ENCODE assay signal across 12 mouse cellular contexts in the genomic region with DNA sequence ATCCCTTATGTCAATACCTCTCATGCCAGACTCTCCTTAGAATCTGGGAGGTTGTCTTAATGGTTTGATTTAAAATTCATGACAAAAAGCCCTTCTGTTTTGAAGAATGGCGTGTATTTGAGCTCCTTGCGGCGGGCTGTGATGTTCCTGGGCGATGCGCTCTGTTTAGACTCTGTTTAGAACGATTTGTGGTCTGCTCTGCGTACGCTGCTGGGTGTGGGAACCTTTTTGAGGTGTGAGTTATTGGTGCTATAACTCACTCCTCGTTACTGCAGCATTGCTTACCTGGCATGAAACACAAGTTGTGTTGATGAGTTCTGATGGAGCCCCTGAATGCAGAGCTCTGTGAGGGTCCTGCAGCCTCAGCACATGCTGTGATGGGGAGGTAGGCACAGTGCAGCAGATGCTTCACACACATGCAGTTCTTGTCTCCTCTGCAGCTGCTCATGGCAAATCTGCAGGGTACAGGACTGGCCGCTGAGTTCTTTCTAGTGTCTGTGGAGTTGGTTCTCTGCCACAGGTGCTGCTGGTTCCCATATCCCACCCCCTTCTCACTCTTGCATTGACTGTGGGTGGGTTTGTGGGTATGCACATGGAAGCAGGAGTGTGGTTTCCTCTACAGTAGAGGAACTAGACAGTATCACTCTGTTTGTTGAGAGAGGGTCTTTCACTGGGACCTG. TPM values are rescaled to one million over a fixed set of nuclear protein-coding genes. Genes with fewer than 3 reads are reported as not detected.
DNase-seq lines count a peak whose midpoint lies in the region; ATAC-seq and TF ChIP-seq lines count a peak whose summit lies in the region.
"Had no signal": no experiment of that assay in that cellular context is flagged by ENCODE, and none has a peak within 500 bp of the region (broad histone marks: within the 10 kb centered on the region; RNA-seq: fewer than 3 reads in every experiment).

No protein-coding gene starts in this region.

- no peak for DNase-seq in gastrocnemius, adult 2 months
- no peak for DNase-seq in gastrocnemius, postnatal 4 days (ENCODE audit: low spot score in 2 of 2)
- DNase-seq in midbrain, embryonic 14.5 days: no peak
- DNase-seq in thymus, postnatal 36 days: peak; percentile 55 to 75
- DNase-seq in yolk sac, embryonic 10.5 days (ENCODE audit: low spot score): no peak
- DNase-seq: adrenal gland, adult 2 months; cerebellum, postnatal 36 days; kidney, adult 18-20 months had no signal

- no peak overlapping the region for H3K4me2 ChIP-seq in midbrain, embryonic 12.5 days (replicated peaks)
- H3K4me2 ChIP-seq in midbrain, embryonic 14.5 days (ENCODE audit: low read length): no peak overlapping the region
- H3K4me2 ChIP-seq in midbrain, embryonic 16.5 days (ENCODE audit: low read length): no peak overlapping the region
- H3K4me2 ChIP-seq in kidney, embryonic 16.5 days (replicated peaks; ENCODE audit: low read depth, low read length): no peak overlapping the region
- H3K4me2 ChIP-seq: heart, embryonic 11.5 days had no signal

- H3K9me3 ChIP-seq in midbrain, embryonic 12.5 days: no peaks in the 10 kb centered on the region
- no peaks in the 10 kb centered on the region for H3K9me3 ChIP-seq in midbrain, embryonic 14.5 days (ENCODE audit: control insufficient read depth, low read length)
- no peaks in the 10 kb centered on the region for H3K9me3 ChIP-seq in midbrain, embryonic 16.5 days (replicated peaks; ENCODE audit: control insufficient read depth, low read length, poor library complexity, severe bottlenecking)
- H3K9me3 ChIP-seq in kidney, embryonic 16.5 days (ENCODE audit: low read length): no peaks in the 10 kb centered on the region

- peaks cover 42% of the 10 kb centered on the region for H3K4me1 ChIP-seq in midbrain, embryonic 12.5 days
- peaks cover 34% of the 10 kb centered on the region for H3K4me1 ChIP-seq in midbrain, embryonic 14.5 days (ENCODE audit: control insufficient read depth, insufficient read depth, low read length)
- H3K4me1 ChIP-seq in midbrain, embryonic 16.5 days (ENCODE audit: control insufficient read depth, insufficient read depth, low read length): peaks cover 26% of the 10 kb centered on the region
- peaks cover 35% of the 10 kb centered on the region for H3K4me1 ChIP-seq in kidney, embryonic 16.5 days (ENCODE audit: insufficient read depth, low read length)

- no peaks in the 10 kb centered on the region for H3K27me3 ChIP-seq in midbrain, embryonic 12.5 days
- H3K27me3 ChIP-seq in midbrain, embryonic 14.5 days (ENCODE audit: control insufficient read depth, insufficient read depth, low read length): no peaks in the 10 kb centered on the region
- H3K27me3 ChIP-seq in midbrain, embryonic 16.5 days (ENCODE audit: control insufficient read depth, insufficient read depth, low read depth, low read length): no peaks in the 10 kb centered on the region
- H3K27me3 ChIP-seq in kidney, embryonic 16.5 days (ENCODE audit: insufficient read depth, low read length): no peaks in the 10 kb centered on the region

- H3K36me3 ChIP-seq in midbrain, embryonic 12.5 days: 0 out of 2 replicates have a peak, but pooled peaks cover 7% of the 10 kb centered on the region
- H3K36me3 ChIP-seq in midbrain, embryonic 14.5 days (ENCODE audit: control insufficient read depth, insufficient read depth, low read length): no peaks in the 10 kb centered on the region
- no peaks in the 10 kb centered on the region for H3K36me3 ChIP-seq in midbrain, embryonic 16.5 days (ENCODE audit: control insufficient read depth, insufficient read depth, low read length)
- H3K36me3 ChIP-seq in kidney, embryonic 16.5 days (ENCODE audit: insufficient read depth, low read length): no peaks in the 10 kb centered on the region

- ATAC-seq in midbrain, embryonic 12.5 days (ENCODE audit: low FRiP score, low read depth): no peak
- ATAC-seq in midbrain, embryonic 14.5 days (ENCODE audit: low FRiP score, low TSS enrichment): no peak
- no peak for ATAC-seq in midbrain, embryonic 16.5 days
- ATAC-seq in kidney, embryonic 16.5 days (ENCODE audit: low FRiP score, low TSS enrichment): no peak

- WGBS in midbrain, embryonic 12.5 days: 62% methylated on average over 10 of the region's 10 CpGs
- WGBS in midbrain, embryonic 14.5 days: 66% methylated on average over 10 of the region's 10 CpGs
- WGBS in midbrain, embryonic 16.5 days: 51% methylated on average over 10 of the region's 10 CpGs
- 66% methylated on average over 10 of the region's 10 CpGs for whole genome bisulfite sequencing in kidney, embryonic 16.5 days

- intact Hi-C loops in gastrocnemius, adult 2 months (cut with DNase I): loop anchor here (5.0 kb wide), 1 partner anchor 92 kb away; no protein-coding TSS in a partner anchor

- TF ChIP-seq CTCF in gastrocnemius, adult 2 months (IDR thresholded peaks at IDR 0.05): no peak

- no peak overlapping the region for H3K4me3 ChIP-seq in gastrocnemius, adult 2 months
- H3K4me3 ChIP-seq in midbrain, embryonic 12.5 days: no peak overlapping the region
- H3K4me3 ChIP-seq in midbrain, embryonic 14.5 days (replicated peaks; ENCODE audit: low read depth, low read length): no peak overlapping the region
- H3K4me3 ChIP-seq in midbrain, embryonic 16.5 days (ENCODE audit: low read depth, low read length): no peak overlapping the region
- H3K4me3 ChIP-seq in kidney, embryonic 16.5 days (ENCODE audit: low read length): no peak overlapping the region

- H3K27ac ChIP-seq in gastrocnemius, adult 2 months: peak overlapping the region; percentile 24; the same call in 1 of the 2 replicates
- peak overlapping the region; percentile 12 for H3K27ac ChIP-seq in midbrain, embryonic 12.5 days (replicated peaks)
- no peak overlapping the region for H3K27ac ChIP-seq in midbrain, embryonic 14.5 days (replicated peaks; ENCODE audit: low read depth, low read length)
- no peak overlapping the region for H3K27ac ChIP-seq in midbrain, embryonic 16.5 days (ENCODE audit: low read length)
- no peak overlapping the region for H3K27ac ChIP-seq in kidney, embryonic 16.5 days (ENCODE audit: low read length)

- H3K9ac ChIP-seq in midbrain, embryonic 12.5 days (replicated peaks): no peak overlapping the region
- no peak overlapping the region; the same call in 1 of the 2 replicates for H3K9ac ChIP-seq in midbrain, embryonic 14.5 days (replicated peaks; ENCODE audit: low read length)
- H3K9ac ChIP-seq in midbrain, embryonic 16.5 days (ENCODE audit: low read depth, low read length): peak overlapping the region; percentile 10; the same call in 1 of the 2 replicates
- no peak overlapping the region for H3K9ac ChIP-seq in kidney, embryonic 16.5 days (replicated peaks; ENCODE audit: low read length)

RNA-seq across cellular contexts. Expression of gene Galnt2, which starts 43.4 kb away (rescaled TPM):
- total RNA-seq in gastrocnemius, adult 2 months (2021): 10 to 100 TPM; 35.6 to 37.2 TPM
- 10 to 100 TPM; 47.4 to 54.6 TPM for total RNA-seq in gastrocnemius, postnatal 4 days (2021)
- polyA plus RNA-seq in midbrain, embryonic 12.5 days (2016; fragmentation: Nextera tagmentation; extraction: Ambion mirVana): 80.7 and 86.2 TPM in 2 replicates
- 65.8 and 70.1 TPM in 2 replicates for polyA plus RNA-seq in midbrain, embryonic 14.5 days (2014; fragmentation: Nextera tagmentation; extraction: Ambion mirVana)
- polyA plus RNA-seq in midbrain, embryonic 16.5 days (2015; fragmentation: Nextera tagmentation; extraction: Ambion mirVana): 45.7 and 49.0 TPM in 2 replicates
- polyA plus RNA-seq in kidney, embryonic 16.5 days (2015; fragmentation: Nextera tagmentation; extraction: Ambion mirVana): 47.0 and 47.1 TPM in 2 replicates

Comparison
In these comparisons a context has a peak if more than half of its experiments do, and no peak if none do; other contexts are left out.
1. H3K27ac ChIP-seq: peak in gastrocnemius, adult 2 months (single experiment) and midbrain, embryonic 12.5 days (single experiment); none in midbrain, embryonic 14.5 days (single experiment), midbrain, embryonic 16.5 days (single experiment) and kidney, embryonic 16.5 days (single experiment).
2. DNase-seq: peak in thymus, postnatal 36 days (2 of 2); none in gastrocnemius, adult 2 months (single experiment), gastrocnemius, postnatal 4 days (0 of 2), midbrain, embryonic 14.5 days (single experiment) and yolk sac, embryonic 10.5 days (single experiment).